Mouse (Mus musculus): ENCODE data around the gene Gm28042. TPM values are rescaled to one million over a fixed set of nuclear protein-coding genes. Genes with fewer than 3 reads are reported as not detected.

Gm28042 gene
- 0.53 and 3.4 TPM in 2 replicates for polyA plus RNA-seq (2011; ENCODE audit: insufficient read length, low read depth, missing spikeins)

DNA sequence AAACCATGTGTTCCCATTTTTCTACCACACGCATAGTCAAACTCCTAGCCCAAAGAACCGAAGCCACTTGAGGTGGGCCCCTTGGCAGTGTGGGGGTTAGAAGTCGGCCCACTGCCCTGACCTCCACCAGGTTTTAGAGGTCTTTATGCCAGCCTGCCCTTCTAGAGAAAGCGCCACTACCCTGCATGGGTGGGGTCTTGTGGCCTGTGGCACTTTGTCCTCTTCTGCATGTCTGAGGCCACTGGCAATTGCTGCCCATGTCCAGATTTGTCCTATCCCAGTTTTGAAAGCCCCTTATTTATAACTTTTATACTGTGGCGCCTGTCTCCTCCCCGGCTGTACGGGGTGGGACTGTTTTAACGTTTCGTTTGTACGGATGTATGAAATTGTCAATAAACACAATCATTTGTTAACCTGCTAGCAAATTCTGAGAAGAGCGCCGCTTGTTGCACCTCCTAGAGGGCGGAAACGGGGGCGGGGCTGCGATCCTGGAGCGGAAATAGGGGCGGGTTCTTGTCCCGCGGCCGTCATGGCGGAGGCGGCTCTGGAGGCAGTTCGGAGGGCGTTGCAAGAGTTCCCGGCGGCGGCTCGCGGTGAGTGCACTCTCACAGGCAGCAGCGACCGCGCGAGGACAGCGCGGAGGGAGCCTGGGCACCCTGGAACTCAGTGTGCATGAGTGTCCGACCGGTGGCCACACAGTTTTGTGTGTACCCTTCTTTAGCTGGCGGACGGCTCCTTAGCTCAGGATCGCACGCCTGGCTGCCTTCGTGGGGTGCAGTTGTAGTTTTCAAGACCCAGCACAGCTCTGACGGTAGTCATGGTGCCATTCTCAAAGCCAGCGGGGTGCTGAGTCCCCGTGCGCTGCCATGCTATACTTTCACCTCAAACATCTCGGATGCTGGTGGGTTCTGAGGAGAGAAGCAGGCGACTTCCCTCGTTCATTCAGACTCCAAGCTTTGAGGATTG is at the start of gene Gm28042, which contains the start of gene Jmjd7:
Gene Gm28042, plus strand, starts transcription at position 510 of the 966 bp plus-strand sequence.
Gene Jmjd7, plus strand, starts transcription at position 500 of the 966 bp plus-strand sequence.
- peaks cover 5% of the 10 kb centered on the region for H3K4me1 ChIP-seq (ENCODE audit: control insufficient read depth, insufficient read depth, low read length)
- peak within 1 kb of the TSS; percentile 45 for H3K27ac ChIP-seq (ENCODE audit: insufficient read depth, low read length)
- TF ChIP-seq POLR2A (IDR thresholded peaks at IDR 0.05; ENCODE audit: low read depth, low read length) (peak; percentile 95), CTCF (IDR thresholded peaks at IDR 0.05; ENCODE audit: borderline replicate concordance, insufficient read depth, low read length) (no peak)
- peak within 1 kb of the TSS; percentile 66 for H3K4me3 ChIP-seq (ENCODE audit: insufficient read depth, low read length)

DNA sequence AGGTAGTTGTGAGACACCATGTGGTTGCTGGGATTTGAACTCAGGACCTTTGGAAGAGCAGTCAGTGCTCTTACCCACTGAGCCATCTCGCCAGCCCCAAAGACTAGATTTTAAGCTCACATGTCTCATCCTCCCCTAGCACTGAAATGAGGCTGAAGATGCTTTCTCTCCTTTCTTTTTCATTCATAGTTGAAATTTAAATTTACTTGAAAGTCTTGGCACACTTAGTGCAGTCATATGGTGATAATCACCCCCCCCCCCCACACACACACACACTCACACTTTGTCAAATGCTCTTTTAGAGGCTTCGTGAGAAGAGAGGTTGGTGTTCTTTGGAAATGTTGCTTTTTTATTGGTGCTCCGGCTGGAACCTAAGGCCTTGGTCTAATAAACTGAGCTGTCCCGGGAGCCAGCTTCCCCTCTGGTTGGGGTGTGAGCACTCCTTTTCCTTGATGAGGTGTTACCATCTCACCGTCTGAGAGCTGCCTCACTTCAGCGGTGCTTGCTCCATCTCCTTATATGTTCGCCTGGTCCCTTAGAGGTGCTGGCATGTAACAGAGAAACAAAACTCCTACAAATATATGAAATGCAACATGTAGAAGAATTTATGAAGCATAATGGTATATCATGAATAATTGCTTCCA is 46.8 kb upstream of the Gm28042 start:
- no peak overlapping the region for H3K4me3 ChIP-seq (ENCODE audit: insufficient read depth, low read length)
- TF ChIP-seq POLR2A (IDR thresholded peaks at IDR 0.05; ENCODE audit: low read depth, low read length) = no peak
- TF ChIP-seq CTCF (IDR thresholded peaks at IDR 0.05; ENCODE audit: borderline replicate concordance, insufficient read depth, low read length) = no peak
- H3K4me1 ChIP-seq (ENCODE audit: control insufficient read depth, insufficient read depth, low read length) = no peaks in the 10 kb centered on the region

DNA sequence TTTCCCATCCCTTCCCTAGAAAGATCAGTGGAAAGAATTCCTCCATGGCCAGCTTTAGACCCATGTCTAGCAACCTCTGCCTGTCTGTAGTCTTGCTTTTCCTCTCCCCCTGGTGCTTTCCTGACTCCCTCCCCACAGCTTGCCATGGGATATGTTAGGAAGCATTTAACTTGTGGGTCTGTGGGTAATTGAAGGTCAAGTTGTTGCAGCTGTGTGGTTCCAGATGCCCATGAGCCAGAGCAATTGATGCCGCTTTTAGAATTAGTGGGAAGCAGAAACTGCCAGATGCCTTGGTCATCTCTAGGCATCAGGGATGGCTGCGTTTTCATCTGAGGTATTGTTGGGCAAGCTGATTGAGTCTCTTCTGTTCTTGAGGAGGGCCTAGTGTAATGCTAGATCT is 45.7 kb upstream of the Gm28042 start:
- no peaks in the 10 kb centered on the region for H3K4me1 ChIP-seq (ENCODE audit: control insufficient read depth, insufficient read depth, low read length)
- H3K27ac ChIP-seq (ENCODE audit: insufficient read depth, low read length) = no peak overlapping the region
- no peak overlapping the region for H3K4me3 ChIP-seq (ENCODE audit: insufficient read depth, low read length)
- TF ChIP-seq POLR2A (IDR thresholded peaks at IDR 0.05; ENCODE audit: low read depth, low read length) (no peak), CTCF (IDR thresholded peaks at IDR 0.05; ENCODE audit: borderline replicate concordance, insufficient read depth, low read length) (no peak)

More for the DNA sequence above, 46.8 kb upstream of the Gm28042 start:
- no peak overlapping the region for H3K27ac ChIP-seq (ENCODE audit: insufficient read depth, low read length)

DNA sequence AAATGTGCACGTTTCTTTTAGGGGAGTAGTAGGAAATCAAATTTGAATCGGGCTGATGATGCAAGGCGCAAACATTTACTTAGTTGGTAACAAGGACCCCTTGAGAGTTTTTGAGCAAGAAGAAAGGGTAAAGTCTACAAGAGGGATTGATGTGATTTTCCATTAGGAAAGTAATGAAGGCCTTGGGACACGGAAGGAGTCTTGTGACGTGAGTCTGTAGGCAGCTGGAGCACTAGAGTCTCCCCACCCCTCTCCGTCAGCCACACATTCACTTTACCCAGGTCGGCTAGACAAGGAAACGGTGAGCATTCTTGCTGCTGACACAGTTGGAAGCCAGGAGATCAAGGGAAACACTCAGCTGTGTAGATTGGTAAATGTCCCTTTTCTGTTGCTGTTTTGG is 41.4 kb upstream of the Gm28042 start:
- no peak overlapping the region for H3K4me3 ChIP-seq (ENCODE audit: insufficient read depth, low read length)
- TF ChIP-seq POLR2A (IDR thresholded peaks at IDR 0.05; ENCODE audit: low read depth, low read length) (no peak), CTCF (IDR thresholded peaks at IDR 0.05; ENCODE audit: borderline replicate concordance, insufficient read depth, low read length) (no peak)
- H3K4me1 ChIP-seq (ENCODE audit: control insufficient read depth, insufficient read depth, low read length) = no peaks in the 10 kb centered on the region
- no peak overlapping the region for H3K27ac ChIP-seq (ENCODE audit: insufficient read depth, low read length)

DNA sequence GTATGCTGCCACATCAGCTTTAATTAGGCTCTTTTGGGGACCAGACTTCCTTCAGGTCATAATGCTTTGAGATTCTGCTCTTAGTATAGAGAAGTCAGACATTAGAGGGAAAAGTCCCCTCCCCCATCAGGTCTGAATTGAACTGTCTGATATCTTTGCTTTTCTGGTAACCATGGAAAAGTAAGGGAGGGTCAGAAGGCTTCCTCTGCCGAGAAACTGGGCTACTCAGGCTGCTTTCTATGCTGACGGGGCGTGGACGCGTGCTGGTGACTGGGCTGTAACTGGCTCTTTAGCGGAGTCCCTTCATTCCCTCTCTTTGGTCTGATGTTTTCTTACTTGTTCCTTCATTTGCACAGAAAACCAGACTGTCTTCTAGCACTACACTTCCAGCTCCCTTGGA is 40.9 kb upstream of the Gm28042 start:
- no peaks in the 10 kb centered on the region for H3K4me1 ChIP-seq (ENCODE audit: control insufficient read depth, insufficient read depth, low read length)
- TF ChIP-seq CTCF (IDR thresholded peaks at IDR 0.05; ENCODE audit: borderline replicate concordance, insufficient read depth, low read length) = no peak
- no peak for TF ChIP-seq POLR2A (IDR thresholded peaks at IDR 0.05; ENCODE audit: low read depth, low read length)
- no peak overlapping the region for H3K4me3 ChIP-seq (ENCODE audit: insufficient read depth, low read length)
- H3K27ac ChIP-seq (ENCODE audit: insufficient read depth, low read length) = no peak overlapping the region

DNA sequence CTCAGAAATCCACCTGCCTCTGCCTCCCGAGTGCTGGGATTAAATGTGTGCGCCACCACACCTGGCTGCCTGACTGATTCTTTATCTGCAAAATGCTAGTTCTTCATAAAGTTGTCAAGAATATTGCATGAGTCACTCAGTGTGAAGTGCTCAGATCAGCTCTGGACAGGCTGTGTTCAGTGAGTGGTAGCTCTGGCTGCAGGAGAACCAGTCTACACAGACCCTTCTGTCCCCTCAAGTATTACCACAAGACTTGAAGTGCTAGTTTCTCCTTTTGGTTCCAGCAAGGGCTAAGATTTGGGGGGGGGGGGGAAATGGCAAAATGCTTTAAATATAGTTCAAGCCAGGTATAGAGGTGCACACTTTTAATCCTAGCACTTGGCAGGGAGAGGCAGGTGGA is 39.9 kb upstream of the Gm28042 start:
- no peak for TF ChIP-seq CTCF (IDR thresholded peaks at IDR 0.05; ENCODE audit: borderline replicate concordance, insufficient read depth, low read length)
- TF ChIP-seq POLR2A (IDR thresholded peaks at IDR 0.05; ENCODE audit: low read depth, low read length) = no peak
- no peaks in the 10 kb centered on the region for H3K4me1 ChIP-seq (ENCODE audit: control insufficient read depth, insufficient read depth, low read length)
- no peak overlapping the region for H3K4me3 ChIP-seq (ENCODE audit: insufficient read depth, low read length)
- H3K27ac ChIP-seq (ENCODE audit: insufficient read depth, low read length) = no peak overlapping the region

DNA sequence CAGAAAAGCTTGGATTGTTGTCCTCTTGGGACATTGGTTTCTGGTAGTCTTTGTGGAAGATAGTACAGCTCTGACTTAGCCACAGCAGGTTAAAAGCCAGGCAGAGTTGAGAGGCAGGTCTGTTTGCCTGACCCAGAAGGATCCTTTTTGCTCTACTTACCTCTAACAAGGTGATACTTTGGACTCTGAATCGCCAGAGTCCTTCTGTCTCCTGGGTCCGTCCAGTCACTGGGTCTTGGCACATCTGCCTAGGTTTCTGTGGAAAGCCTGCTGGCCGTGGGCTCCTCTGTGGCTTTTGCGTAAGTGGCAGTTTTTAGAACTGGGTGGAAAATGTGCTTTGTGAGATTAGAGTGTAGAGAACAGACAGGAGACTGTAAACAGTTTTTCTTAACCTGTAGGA is 38.3 kb upstream of the Gm28042 start:
- no peaks in the 10 kb centered on the region for H3K4me1 ChIP-seq (ENCODE audit: control insufficient read depth, insufficient read depth, low read length)
- no peak overlapping the region for H3K4me3 ChIP-seq (ENCODE audit: insufficient read depth, low read length)
- TF ChIP-seq POLR2A (IDR thresholded peaks at IDR 0.05; ENCODE audit: low read depth, low read length) (no peak), CTCF (IDR thresholded peaks at IDR 0.05; ENCODE audit: borderline replicate concordance, insufficient read depth, low read length) (no peak)
- no peak overlapping the region for H3K27ac ChIP-seq (ENCODE audit: insufficient read depth, low read length)

DNA sequence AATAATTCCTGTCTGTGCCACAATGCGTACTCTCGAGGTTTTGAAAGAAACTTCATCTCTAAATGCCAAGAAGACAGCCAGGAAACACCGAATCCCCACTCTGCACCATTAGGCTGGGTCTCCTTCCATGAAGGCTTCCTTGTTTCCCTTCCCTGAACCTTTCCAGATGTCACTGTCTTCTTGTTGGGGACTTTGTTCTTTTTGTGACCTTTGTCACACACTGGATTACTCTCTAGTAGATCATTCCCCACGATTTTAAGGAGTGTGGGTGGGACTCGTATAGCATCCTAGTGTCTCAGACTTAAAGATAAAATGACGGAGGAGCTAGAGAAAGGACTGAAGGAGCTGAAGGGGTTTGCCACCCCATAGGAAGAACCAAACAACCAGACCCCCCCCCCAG is 36.4 kb upstream of the Gm28042 start:
- Histone ChIP-seq H3K4me3 (ENCODE audit: insufficient read depth, low read length) (no peak overlapping the region), H3K4me1 (ENCODE audit: control insufficient read depth, insufficient read depth, low read length) (peaks cover 6% of the 10 kb centered on the region), H3K27ac (ENCODE audit: insufficient read depth, low read length) (no peak overlapping the region)
- TF ChIP-seq CTCF (IDR thresholded peaks at IDR 0.05; ENCODE audit: borderline replicate concordance, insufficient read depth, low read length) (no peak), POLR2A (IDR thresholded peaks at IDR 0.05; ENCODE audit: low read depth, low read length) (no peak)

DNA sequence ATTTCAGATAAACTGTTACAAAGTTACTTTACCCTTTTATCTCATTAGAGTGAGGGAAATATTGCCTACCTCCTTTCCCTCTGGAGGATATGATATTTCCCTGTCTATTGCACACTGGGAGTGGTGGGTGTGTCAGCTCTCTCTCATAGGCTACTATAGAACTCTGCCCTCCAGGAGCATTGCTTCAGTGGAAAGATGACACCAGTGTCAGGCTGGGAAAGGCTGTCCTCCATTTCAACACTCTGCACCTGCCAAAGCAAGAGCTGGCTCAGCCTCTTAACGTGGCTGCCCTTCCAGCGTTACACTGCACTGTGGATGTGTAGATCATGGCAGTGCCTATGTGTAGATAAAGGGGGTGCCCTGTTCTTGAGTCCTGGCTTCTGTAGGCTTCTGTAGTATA is 34.9 kb upstream of the Gm28042 start:
- H3K27ac ChIP-seq (ENCODE audit: insufficient read depth, low read length) = no peak overlapping the region
- H3K4me3 ChIP-seq (ENCODE audit: insufficient read depth, low read length) = no peak overlapping the region
- H3K4me1 ChIP-seq (ENCODE audit: control insufficient read depth, insufficient read depth, low read length) = peaks cover 12% of the 10 kb centered on the region
- TF ChIP-seq CTCF (IDR thresholded peaks at IDR 0.05; ENCODE audit: borderline replicate concordance, insufficient read depth, low read length) (no peak), POLR2A (IDR thresholded peaks at IDR 0.05; ENCODE audit: low read depth, low read length) (no peak)

All from embryonic fibroblast, embryonic 13.5 days (primary cell).